Mouse (Mus musculus) bone marrow, adult 2 months (tissue): ENCODE results near the gene Suox. TPM values are rescaled to one million over a fixed set of nuclear protein-coding genes. Genes with fewer than 3 reads are reported as not detected.
A peak's percentile ranks its signal among the peaks of the same experiment; 100 is the strongest.
"Not testable (repeated sequence)": the region's sequence is repeated elsewhere in the genome, so short reads cannot be mapped to it uniquely, and the experiment has no call there.

Experiments
- H3K27ac ChIP-seq: fragments of 200-500 bp; 2 replicates; pipeline ENCODE4 v1.5.1; 2012; ENCODE audit warnings: low read depth, mild to moderate bottlenecking, control low read depth, inconsistent platforms, low read length; ENCODE audit not compliant: control insufficient read depth, poor library complexity, insufficient read depth
- H3K4me1 ChIP-seq: fragments of 200-500 bp; 2 replicates; pipeline ENCODE4 v1.6.1; 2011; ENCODE audit warnings: low read length; ENCODE audit not compliant: control insufficient read depth, insufficient read depth
- H3K4me3 ChIP-seq: fragments of 200-500 bp; replicated peaks from 2 replicates; pipeline ENCODE3; 2011; ENCODE audit warnings: mild to moderate bottlenecking, low read depth, low read length, control low read depth; ENCODE audit not compliant: control insufficient read depth
- CTCF ChIP-seq: fragments of 200-500 bp; IDR thresholded peaks from 2 replicates; pipeline ENCODE4 v1.5.1; 2011; ENCODE audit warnings: low read length, control low read depth; ENCODE audit not compliant: control insufficient read depth, insufficient read depth
- POLR2A ChIP-seq: fragments of 200-500 bp; IDR thresholded peaks from 2 replicates; pipeline ENCODE4 v1.6.1; 2011; ENCODE audit warnings: low read depth, mild to moderate bottlenecking, control low read depth, low read length, borderline replicate concordance; ENCODE audit not compliant: control insufficient read depth
- WGBS: fragments of 180-500 bp; shearing (Covaris S2); methylation state at CpG from one replicate; pipeline ENCODE4 v1.1.7; 2018; 5-methylcytosine and 5-hydroxymethylcytosine counted together
- polyA plus RNA-seq: library from polyadenylated mRNA; stranded (reverse); fragments of >200 nt; gene quantifications from 2 replicates; pipeline ENCODE4 v1.2.4, GENCODE M21; 2011; ENCODE audit warnings: low replicate concordance; ENCODE audit not compliant: missing spikeins, insufficient read depth, insufficient read length

Gene Suox
- polyA plus RNA-seq, 1 experiment = 10.8 TPM

DNA sequence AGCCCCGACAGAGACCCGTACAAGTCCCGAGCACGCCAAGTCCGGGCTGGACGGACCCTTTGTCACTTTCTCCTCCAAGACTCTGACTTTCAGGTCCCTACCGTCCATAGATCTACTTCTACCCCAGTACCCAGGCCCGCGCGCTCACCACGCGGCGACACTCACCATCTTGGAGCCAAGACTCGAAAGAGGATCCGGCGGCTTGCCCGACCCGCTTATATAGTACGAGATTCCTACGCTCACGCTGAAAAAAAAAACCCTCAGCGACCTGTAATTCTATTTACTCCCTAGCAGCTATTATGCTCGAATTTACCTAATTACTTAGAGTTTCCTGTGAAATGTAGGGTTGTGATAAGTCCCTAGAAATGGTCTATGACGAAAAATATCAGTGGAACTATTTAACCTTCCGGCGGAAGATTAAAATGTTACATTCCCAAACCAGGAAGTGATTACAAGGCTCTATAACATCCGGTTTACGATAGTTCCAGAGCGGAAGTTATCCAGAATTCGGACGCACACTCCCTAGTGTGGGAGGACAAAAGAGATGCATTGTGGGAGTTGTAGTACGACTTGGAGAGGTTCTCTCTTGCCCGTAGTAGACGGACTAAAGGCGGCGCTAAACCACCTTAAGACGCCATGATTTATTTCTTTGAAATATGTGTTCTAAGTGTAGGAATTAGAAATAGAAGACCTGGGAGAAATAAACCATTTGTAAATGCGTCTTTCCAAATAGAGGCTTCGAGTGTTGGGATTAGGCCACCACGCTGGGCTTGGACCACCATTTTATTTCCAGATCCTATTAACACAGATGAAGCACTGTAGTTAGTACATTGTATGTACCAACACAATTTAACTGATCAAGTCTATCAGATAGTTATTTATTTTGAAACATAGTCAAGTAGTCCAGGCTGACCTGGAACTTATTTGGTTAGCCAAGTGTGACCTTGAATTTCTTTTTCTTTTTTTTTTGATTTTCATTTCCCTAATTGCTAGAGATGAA lies 47.3 kb downstream of the Suox start, which contains the start of gene Rps26:
TSS of gene Rps26 (minus strand) at position 437 of the 1,000 bp plus-strand sequence.
- Histone ChIP-seq H3K4me3 (peak within 1 kb of the TSS; percentile 90), H3K4me1 (peaks cover 3% of the 10 kb centered on the region; the same call in 1 of the 2 replicates), H3K27ac (peak within 1 kb of the TSS; percentile 63)
- WGBS = 1% methylated on average over 40 of the region's 40 CpGs
- TF ChIP-seq CTCF (no peak), POLR2A (peak; percentile 89; the same call in 1 of the 2 replicates)

GRCm38 (mm10) chr10:128625287-128625894 lies 48.5 kb downstream of the Suox start:
- peaks cover 3% of the 10 kb centered on the region; the same call in 1 of the 2 replicates for H3K4me1 ChIP-seq
- H3K4me3 ChIP-seq = peak overlapping the region; percentile 90
- 29% methylated on average over 7 of the region's 7 CpGs for WGBS
- no peak for TF ChIP-seq POLR2A
- no peak for TF ChIP-seq CTCF
- H3K27ac ChIP-seq = peak overlapping the region; percentile 63; the same call in 1 of the 2 replicates

DNA sequence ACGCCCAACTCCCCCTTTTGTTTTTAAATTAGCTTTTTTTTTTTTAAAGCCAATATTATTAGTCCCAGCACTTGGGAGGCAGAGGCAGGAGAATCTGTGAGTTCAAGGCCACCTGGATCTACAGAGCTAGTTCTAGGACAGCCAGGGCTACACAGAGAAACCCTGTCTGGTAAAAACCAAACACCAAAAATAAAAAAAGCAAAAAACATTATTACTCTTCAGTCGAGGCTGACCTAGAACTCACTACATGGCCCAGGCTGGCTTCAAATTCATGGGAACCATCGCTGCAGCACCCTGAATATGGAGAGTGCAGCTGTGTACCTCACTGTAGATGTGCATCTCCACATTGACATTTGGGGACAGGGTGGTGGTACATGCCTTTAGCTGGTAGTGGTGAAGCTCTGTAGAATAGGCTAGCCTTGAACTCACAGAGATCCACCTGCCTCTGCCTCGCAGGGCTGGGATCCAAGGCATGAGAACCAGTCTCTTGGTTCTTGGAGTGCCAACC lies 50.7 kb downstream of the Suox start:
- not testable (repeated sequence) for H3K4me1 ChIP-seq, H3K27ac ChIP-seq
- WGBS = 94% methylated on average over 4 of the region's 4 CpGs

GRCm38 (mm10) chr10:128622702-128623101 lies 51.2 kb downstream of the Suox start:
- Histone ChIP-seq H3K4me1 (peaks cover 3% of the 10 kb centered on the region; the same call in 1 of the 2 replicates), H3K4me3 (no peak overlapping the region), H3K27ac (no peak overlapping the region)
- 86% methylated on average over 4 of the region's 4 CpGs for WGBS
- no peak for TF ChIP-seq CTCF
- TF ChIP-seq POLR2A = no peak

More for the DNA sequence above, 50.7 kb downstream of the Suox start:
- H3K4me3 ChIP-seq = not testable (repeated sequence)

GRCm38 (mm10) chr10:128621986-128622520 lies 51.8 kb downstream of the Suox start:
- TF ChIP-seq POLR2A = no peak
- no peak for TF ChIP-seq CTCF
- H3K4me1 ChIP-seq = peaks cover 3% of the 10 kb centered on the region; the same call in 1 of the 2 replicates
- 78% methylated on average over 3 of the region's 3 CpGs for WGBS
- H3K4me3 ChIP-seq = no peak overlapping the region
- H3K27ac ChIP-seq = no peak overlapping the region

- no peak for TF ChIP-seq POLR2A
- no peak for TF ChIP-seq CTCF
- Histone ChIP-seq H3K27ac (no peak overlapping the region), H3K4me1 (no peaks in the 10 kb centered on the region), H3K4me3 (no peak overlapping the region)
Measured at GRCm38 (mm10) chr10:128620241-128620640, 53.6 kb downstream of the Suox start.

Other genes with a start within 250 kb of the Suox start
- gene Smarcc2, start 214.8 kb downstream of the Suox start, polyA plus RNA-seq = 45.0 and 74.4 TPM in 2 replicates
- 1,368 and 2,050 TPM in 2 replicates for gene Myl6, start 179.9 kb downstream of the Suox start, polyA plus RNA-seq
- gene Myl6b, start 175.4 kb downstream of the Suox start, polyA plus RNA-seq = 0.79 and 2.4 TPM in 2 replicates
- gene Esyt1, start 148.2 kb downstream of the Suox start, polyA plus RNA-seq = 26.2 and 36.1 TPM in 2 replicates
- 7.0 and 9.8 TPM in 2 replicates for gene Zc3h10, start 126.3 kb downstream of the Suox start, polyA plus RNA-seq
- 2,208 and 2,695 TPM in 2 replicates for gene Rpl41, start 124.8 kb downstream of the Suox start, polyA plus RNA-seq
- gene Pa2g4, start 108.1 kb downstream of the Suox start, polyA plus RNA-seq = 80.3 and 116 TPM in 2 replicates
- gene Erbb3, start 84.4 kb downstream of the Suox start, polyA plus RNA-seq = 0.59 and 0.75 TPM in 2 replicates
- gene Rps26, start 47.3 kb downstream of the Suox start, polyA plus RNA-seq = 1,015 and 1,193 TPM in 2 replicates
- gene Ikzf4, start 28.1 kb downstream of the Suox start, polyA plus RNA-seq = not detected in 2 replicates
- 26.4 and 35.4 TPM in 2 replicates for gene Rab5b, start 22.2 kb upstream of the Suox start, polyA plus RNA-seq
- gene Pmel, start 30.1 kb upstream of the Suox start, polyA plus RNA-seq = 1.4 TPM in 1 of 2 replicates, not detected in the other
- gene Cdk2, start 31.0 kb upstream of the Suox start, polyA plus RNA-seq = 60.6 and 62.9 TPM in 2 replicates
- 19.2 and 41.7 TPM in 2 replicates for gene Dgka, start 70.8 kb upstream of the Suox start, polyA plus RNA-seq
- gene Pym1, start 73.8 kb upstream of the Suox start, polyA plus RNA-seq = 58.3 and 76.9 TPM in 2 replicates
- gene Mmp19, start 116.8 kb upstream of the Suox start, polyA plus RNA-seq = 2.4 and 5.1 TPM in 2 replicates
- gene Dnajc14, start 130.0 kb upstream of the Suox start, polyA plus RNA-seq = 12.2 and 20.7 TPM in 2 replicates
- 2.8 and 8.3 TPM in 2 replicates for gene Tmem198b, start 130.3 kb upstream of the Suox start, polyA plus RNA-seq
- 45.2 and 73.3 TPM in 2 replicates for gene Sarnp, start 143.3 kb upstream of the Suox start, polyA plus RNA-seq
- 24.9 and 25.4 TPM in 2 replicates for gene Ormdl2, start 147.6 kb upstream of the Suox start, polyA plus RNA-seq
- 2.4 and 3.6 TPM in 2 replicates for gene Gdf11, start 217.6 kb upstream of the Suox start, polyA plus RNA-seq
- 49.2 and 134 TPM in 2 replicates for gene Cd63, start 226.9 kb upstream of the Suox start, polyA plus RNA-seq
- 2.6 and 6.2 TPM in 2 replicates for gene Rdh5, start 248.8 kb upstream of the Suox start, polyA plus RNA-seq
- 78.6 and 92.7 TPM in 2 replicates for gene Bloc1s1, start 250.0 kb upstream of the Suox start, polyA plus RNA-seq